ENCODE assay signal across 10 mouse cellular contexts in the genomic region with DNA sequence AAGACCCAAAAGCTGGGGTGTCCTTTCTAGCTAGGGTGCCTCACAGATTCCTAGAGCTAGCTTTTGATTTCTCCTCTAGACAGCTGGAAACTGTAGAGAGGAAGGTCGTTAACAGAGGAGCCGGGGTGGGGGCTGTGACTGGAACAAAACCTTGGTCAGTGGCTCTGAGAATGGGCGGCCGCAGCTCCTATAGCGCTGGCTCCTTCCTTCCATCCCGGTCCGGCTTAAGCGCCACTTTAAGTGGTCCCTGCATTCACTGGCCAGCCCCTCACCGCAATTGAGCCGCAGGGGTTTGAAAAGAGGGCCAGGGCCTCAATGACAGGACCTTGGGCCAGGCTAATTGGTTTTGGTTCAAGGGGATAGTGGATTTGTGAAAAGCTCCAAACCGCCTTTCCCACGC. TPM values are rescaled to one million over a fixed set of nuclear protein-coding genes. Genes with fewer than 3 reads are reported as not detected.
A peak's percentile ranks its signal among the peaks of the same experiment; 100 is the strongest.
DNase-seq lines count a peak whose midpoint lies in the region; ATAC-seq and TF ChIP-seq lines count a peak whose summit lies in the region.
"Had no signal": no experiment of that assay in that cellular context is flagged by ENCODE, and none has a peak within 500 bp of the region (broad histone marks: within the 10 kb centered on the region; RNA-seq: fewer than 3 reads in every experiment).

No protein-coding gene starts in this region.

- peak overlapping the region; percentile 84 for H3K4me2 ChIP-seq in hindbrain, embryonic 12.5 days (replicated peaks)
- peak overlapping the region; percentile 85 for H3K4me2 ChIP-seq in midbrain, embryonic 16.5 days (ENCODE audit: low read length)

- H3K27me3 ChIP-seq in hindbrain, embryonic 12.5 days = peaks cover 75% of the 10 kb centered on the region
- peaks cover 6% of the 10 kb centered on the region; the same call in 1 of the 2 replicates for H3K27me3 ChIP-seq in midbrain, embryonic 16.5 days (ENCODE audit: control insufficient read depth, insufficient read depth, low read depth, low read length)

- H3K4me1 ChIP-seq in cortical plate, adult 2 months (ENCODE audit: control insufficient read depth, insufficient read depth, low read length) = peaks cover 18% of the 10 kb centered on the region
- H3K4me1 ChIP-seq in hindbrain, embryonic 12.5 days = peaks cover 60% of the 10 kb centered on the region
- peaks cover 34% of the 10 kb centered on the region for H3K4me1 ChIP-seq in midbrain, embryonic 16.5 days (ENCODE audit: control insufficient read depth, insufficient read depth, low read length)

- H3K4me3 ChIP-seq in cortical plate, adult 2 months (ENCODE audit: insufficient read depth, low read length) = no peak overlapping the region; the same call in 1 of the 2 replicates
- H3K4me3 ChIP-seq in hindbrain, embryonic 12.5 days = peak overlapping the region; percentile 84
- peak overlapping the region; percentile 14 for H3K4me3 ChIP-seq in midbrain, embryonic 16.5 days (ENCODE audit: low read depth, low read length)

- ATAC-seq in hindbrain, embryonic 12.5 days (ENCODE audit: low FRiP score) = no peak
- ATAC-seq in midbrain, embryonic 16.5 days = no peak

- no peaks in the 10 kb centered on the region for H3K9me3 ChIP-seq in hindbrain, embryonic 12.5 days (replicated peaks)
- H3K9me3 ChIP-seq in midbrain, embryonic 16.5 days (replicated peaks; ENCODE audit: control insufficient read depth, low read length, poor library complexity, severe bottlenecking) = no peaks in the 10 kb centered on the region
- H3K9me3 ChIP-seq: heart, embryonic 10.5 days had no signal

- H3K27ac ChIP-seq in cortical plate, adult 2 months (ENCODE audit: insufficient read depth, low read length) = peak overlapping the region; percentile 84
- peak overlapping the region; percentile 98 for H3K27ac ChIP-seq in hindbrain, embryonic 12.5 days
- peak overlapping the region; percentile 93 for H3K27ac ChIP-seq in midbrain, embryonic 16.5 days (ENCODE audit: low read length)
- H3K27ac ChIP-seq: heart, embryonic 10.5 days had no signal

- TF ChIP-seq CTCF in cortical plate, adult 2 months (IDR thresholded peaks at IDR 0.05; ENCODE audit: extremely low read depth, insufficient read depth, low read length) = no peak

- H3K9ac ChIP-seq in hindbrain, embryonic 12.5 days = peak overlapping the region; percentile 98
- peak overlapping the region; percentile 55 for H3K9ac ChIP-seq in midbrain, embryonic 16.5 days (ENCODE audit: low read depth, low read length)

- peak; percentile 17 for DNase-seq in cerebellum, adult 8-10 months
- DNase-seq in urinary bladder, postnatal 10 days (ENCODE audit: low spot score) = no peak
- no peak for DNase-seq in embryo, embryonic 11 days
- DNase-seq in adrenal gland, postnatal 25 days = no peak
- DNase-seq: kidney, postnatal 36 days; left cerebral cortex, postnatal 4 days had no signal

- no peak for TF ChIP-seq POLR2A in cortical plate, adult 2 months (IDR thresholded peaks at IDR 0.05; ENCODE audit: extremely low read depth, insufficient read depth, low read length)

- H3K36me3 ChIP-seq in hindbrain, embryonic 12.5 days = peaks cover 22% of the 10 kb centered on the region
- no peaks in the 10 kb centered on the region for H3K36me3 ChIP-seq in midbrain, embryonic 16.5 days (ENCODE audit: control insufficient read depth, insufficient read depth, low read length)
- H3K36me3 ChIP-seq: heart, embryonic 10.5 days had no signal

- WGBS in hindbrain, embryonic 12.5 days = 4% methylated on average over 12 of the region's 12 CpGs
- 20% methylated on average over 12 of the region's 12 CpGs for WGBS in midbrain, embryonic 16.5 days

RNA-seq across cellular contexts. Expression of a gene that starts 43.5 kb away (rescaled TPM):
- polyA plus RNA-seq in cortical plate, adult 2 months (2012; rRNA removed) = 80.9 and 87.1 TPM in 2 replicates
- polyA plus RNA-seq in hindbrain, embryonic 12.5 days (2016; fragmentation: Nextera tagmentation; extraction: Ambion mirVana) = 40.1 and 42.0 TPM in 2 replicates
- polyA plus RNA-seq in midbrain, embryonic 16.5 days (2015; fragmentation: Nextera tagmentation; extraction: Ambion mirVana) = 19.7 and 22.0 TPM in 2 replicates
- 61.6 and 81.1 TPM in 2 replicates for total RNA-seq in adrenal gland, postnatal 25 days (2021)
